Mouse (Mus musculus): ENCODE results near the gene Pparg. TPM values are rescaled to one million over a fixed set of nuclear protein-coding genes. Genes with fewer than 3 reads are reported as not detected.

Pparg gene
- polyA plus RNA-seq, 1 experiment from 2014 or later: 17.9 TPM

GRCm38 (mm10) chr6:115374871-115375852 is 14.4 kb downstream of the Pparg start:
- H3K9ac ChIP-seq: no peak overlapping the region
- no peaks in the 10 kb centered on the region for H3K9me3 ChIP-seq
- no peak for ATAC-seq
- no peak overlapping the region for H3K27ac ChIP-seq
- H3K4me2 ChIP-seq (replicated peaks): no peak overlapping the region
- no peak overlapping the region for H3K4me3 ChIP-seq (replicated peaks)
- H3K36me3 ChIP-seq: no peaks in the 10 kb centered on the region
- whole genome bisulfite sequencing: 86% methylated on average over 5 of the region's 5 CpGs
- no peaks in the 10 kb centered on the region for H3K27me3 ChIP-seq (replicated peaks)
- no peaks in the 10 kb centered on the region for H3K4me1 ChIP-seq (replicated peaks)

DNA sequence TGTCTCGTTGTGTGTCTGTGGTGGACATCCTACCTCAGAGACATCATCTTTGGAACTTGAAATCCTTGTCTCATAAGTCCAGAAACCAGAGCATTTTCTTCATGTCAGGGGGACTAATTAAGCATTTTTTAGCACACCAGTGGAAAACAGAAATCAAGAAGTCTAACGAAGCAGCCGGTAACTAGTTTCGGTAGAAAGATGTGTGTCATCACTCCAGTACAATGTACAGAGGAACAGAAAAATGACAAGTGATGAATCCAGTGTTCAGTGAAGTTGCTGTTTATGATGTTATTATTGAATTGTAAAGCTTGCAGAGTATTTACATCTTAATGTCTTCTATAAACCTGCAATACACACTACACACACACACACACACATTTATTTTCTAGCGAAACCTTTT is 19.8 kb downstream of the Pparg start:
- ATAC-seq: no peak
- WGBS: 88% methylated on average over 5 of the region's 5 CpGs
- no peaks in the 10 kb centered on the region for H3K36me3 ChIP-seq
- H3K4me2 ChIP-seq (replicated peaks): no peak overlapping the region
- no peaks in the 10 kb centered on the region for H3K4me1 ChIP-seq (replicated peaks)
- no peak overlapping the region for H3K27ac ChIP-seq
- no peaks in the 10 kb centered on the region for H3K27me3 ChIP-seq (replicated peaks)
- no peak overlapping the region for H3K4me3 ChIP-seq (replicated peaks)
- H3K9me3 ChIP-seq: no peaks in the 10 kb centered on the region
- no peak overlapping the region for H3K9ac ChIP-seq

- 70% methylated on average over 5 of the region's 5 CpGs for WGBS
- H3K27ac ChIP-seq: no peak overlapping the region
- no peaks in the 10 kb centered on the region for H3K27me3 ChIP-seq (replicated peaks)
- ATAC-seq: no peak
- H3K9me3 ChIP-seq: no peaks in the 10 kb centered on the region
- H3K36me3 ChIP-seq: no peaks in the 10 kb centered on the region
- no peaks in the 10 kb centered on the region for H3K4me1 ChIP-seq (replicated peaks)
- H3K4me2 ChIP-seq (replicated peaks): no peak overlapping the region
- H3K4me3 ChIP-seq (replicated peaks): no peak overlapping the region
- H3K9ac ChIP-seq: no peak overlapping the region
Measured at GRCm38 (mm10) chr6:115382712-115383111, 22.0 kb downstream of the Pparg start.

GRCm38 (mm10) chr6:115389945-115390540 is 29.3 kb downstream of the Pparg start:
- no peak overlapping the region for H3K4me2 ChIP-seq (replicated peaks)
- no peaks in the 10 kb centered on the region for H3K9me3 ChIP-seq
- H3K4me1 ChIP-seq (replicated peaks): no peaks in the 10 kb centered on the region
- no peak overlapping the region for H3K4me3 ChIP-seq (replicated peaks)
- H3K27ac ChIP-seq: no peak overlapping the region
- no peak overlapping the region for H3K9ac ChIP-seq
- no peak for ATAC-seq
- WGBS: 85% methylated on average over 4 of the region's 4 CpGs
- H3K36me3 ChIP-seq: no peaks in the 10 kb centered on the region
- H3K27me3 ChIP-seq (replicated peaks): no peaks in the 10 kb centered on the region

DNA sequence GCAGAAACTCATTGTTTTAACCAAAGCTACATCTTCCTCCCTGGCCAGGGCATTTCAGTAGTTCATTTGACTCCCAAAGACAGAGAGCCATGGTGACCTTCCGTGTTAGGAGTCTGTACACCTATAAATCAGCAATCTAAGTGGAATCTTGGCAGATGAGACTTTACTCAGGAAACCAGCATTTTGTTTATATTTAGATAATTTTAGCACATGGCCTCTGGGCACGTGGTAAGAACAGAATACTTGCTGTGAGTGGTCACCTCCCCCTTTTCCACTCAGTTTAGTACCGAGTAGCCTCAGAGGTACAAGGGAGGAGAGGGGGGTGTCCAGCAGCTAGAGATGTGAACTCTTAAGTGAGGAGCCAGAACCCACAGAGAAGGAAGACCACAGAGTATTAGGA is 36.2 kb downstream of the Pparg start:
- H3K36me3 ChIP-seq: no peaks in the 10 kb centered on the region
- no peaks in the 10 kb centered on the region for H3K9me3 ChIP-seq
- no peak overlapping the region for H3K9ac ChIP-seq
- ATAC-seq: no peak
- no peaks in the 10 kb centered on the region for H3K4me1 ChIP-seq (replicated peaks)
- H3K27me3 ChIP-seq (replicated peaks): no peaks in the 10 kb centered on the region
- 30% methylated on average over 3 of the region's 3 CpGs for WGBS
- H3K4me3 ChIP-seq (replicated peaks): no peak overlapping the region
- H3K4me2 ChIP-seq (replicated peaks): no peak overlapping the region
- H3K27ac ChIP-seq: no peak overlapping the region

GRCm38 (mm10) chr6:115404354-115404753 is 43.6 kb downstream of the Pparg start:
- 74% methylated on average over 2 of the region's 2 CpGs for WGBS
- H3K4me2 ChIP-seq (replicated peaks): no peak overlapping the region
- H3K27me3 ChIP-seq (replicated peaks): no peaks in the 10 kb centered on the region
- no peaks in the 10 kb centered on the region for H3K9me3 ChIP-seq
- H3K36me3 ChIP-seq: no peaks in the 10 kb centered on the region
- no peak for ATAC-seq
- H3K4me1 ChIP-seq (replicated peaks): no peaks in the 10 kb centered on the region
- no peak overlapping the region for H3K27ac ChIP-seq
- no peak overlapping the region for H3K4me3 ChIP-seq (replicated peaks)
- H3K9ac ChIP-seq: no peak overlapping the region

DNA sequence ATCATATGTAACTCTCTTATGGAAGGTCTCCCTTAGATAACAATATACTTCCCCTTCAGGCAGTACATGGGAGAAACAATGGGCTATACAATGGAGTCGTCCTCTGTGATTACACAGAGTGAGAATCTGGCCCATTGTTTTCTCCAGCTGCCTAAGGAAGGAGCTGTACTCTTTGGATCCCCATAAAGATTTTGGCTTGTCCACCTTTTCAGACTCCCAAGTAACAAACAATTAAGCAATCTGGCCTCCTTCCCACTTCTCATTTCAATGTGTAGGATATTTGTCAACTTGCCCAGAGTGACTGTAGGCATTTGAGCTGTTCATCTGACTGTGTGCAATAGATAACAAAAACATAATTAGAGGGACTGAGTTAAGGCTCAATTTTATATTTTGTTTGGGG is 50.7 kb downstream of the Pparg start:
- Histone ChIP-seq H3K27ac (no peak overlapping the region), H3K27me3 (replicated peaks) (no peaks in the 10 kb centered on the region), H3K9ac (no peak overlapping the region), H3K4me3 (replicated peaks) (no peak overlapping the region), H3K9me3 (no peaks in the 10 kb centered on the region), H3K4me1 (replicated peaks) (no peaks in the 10 kb centered on the region), H3K4me2 (replicated peaks) (no peak overlapping the region), H3K36me3 (no peaks in the 10 kb centered on the region)
- no peak for ATAC-seq
- 45% methylated on average over 1 of the region's 1 CpGs for WGBS

DNA sequence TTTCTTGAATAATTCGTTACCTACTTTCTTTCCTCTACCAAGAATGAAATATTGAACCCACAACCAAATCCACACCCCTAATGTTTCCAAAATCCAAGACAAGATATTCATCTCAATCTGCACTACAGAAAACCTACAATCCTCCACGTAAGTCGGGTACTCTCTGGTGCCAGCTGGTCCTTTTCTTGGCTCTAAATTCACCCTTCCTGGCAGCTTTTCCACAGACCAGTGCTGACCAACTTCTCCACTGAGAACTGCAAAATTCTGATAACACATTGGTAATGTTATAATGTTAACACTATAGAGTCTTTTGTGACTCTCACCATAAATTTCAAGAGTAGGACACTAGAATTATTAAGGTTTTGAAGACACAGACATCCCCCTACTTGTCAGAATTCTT is 57.4 kb downstream of the Pparg start:
- Histone ChIP-seq H3K4me1 (replicated peaks) (no peaks in the 10 kb centered on the region), H3K4me3 (replicated peaks) (no peak overlapping the region), H3K36me3 (no peaks in the 10 kb centered on the region), H3K9ac (no peak overlapping the region), H3K4me2 (replicated peaks) (no peak overlapping the region), H3K27ac (no peak overlapping the region), H3K27me3 (replicated peaks) (no peaks in the 10 kb centered on the region), H3K9me3 (no peaks in the 10 kb centered on the region)
- 86% methylated on average over 3 of the region's 3 CpGs for WGBS
- no peak for ATAC-seq

DNA sequence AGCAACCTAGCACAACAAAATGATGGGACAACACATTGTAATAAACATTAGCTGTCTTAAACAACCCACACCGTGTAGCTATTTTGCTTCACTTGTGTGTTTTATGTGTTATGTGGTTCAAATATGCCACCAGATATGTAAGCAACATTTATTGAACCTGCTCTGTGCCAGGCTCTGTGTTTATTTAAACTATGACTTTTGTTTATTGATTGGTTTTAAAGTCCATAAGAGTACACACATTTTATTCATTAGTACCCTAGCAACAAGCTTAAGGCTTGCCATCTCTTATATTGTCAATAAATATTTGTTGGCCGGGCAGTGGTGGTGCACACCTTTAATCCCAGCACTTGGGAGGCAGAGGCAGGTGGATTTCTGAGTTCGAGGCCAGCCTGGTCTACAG is 58.2 kb downstream of the Pparg start:
- Histone ChIP-seq H3K4me3 (replicated peaks) (no peak overlapping the region), H3K9ac (no peak overlapping the region), H3K4me2 (replicated peaks) (no peak overlapping the region), H3K27me3 (replicated peaks) (no peaks in the 10 kb centered on the region), H3K27ac (no peak overlapping the region), H3K36me3 (no peaks in the 10 kb centered on the region), H3K9me3 (no peaks in the 10 kb centered on the region), H3K4me1 (replicated peaks) (no peaks in the 10 kb centered on the region)
- ATAC-seq: no peak
- 75% methylated on average over 3 of the region's 3 CpGs for WGBS

- Histone ChIP-seq H3K27me3 (replicated peaks) (no peaks in the 10 kb centered on the region), H3K4me2 (replicated peaks) (no peak overlapping the region)
- no peak for ATAC-seq
Measured at GRCm38 (mm10) chr6:115420963-115421362, 60.2 kb downstream of the Pparg start.

DNA sequence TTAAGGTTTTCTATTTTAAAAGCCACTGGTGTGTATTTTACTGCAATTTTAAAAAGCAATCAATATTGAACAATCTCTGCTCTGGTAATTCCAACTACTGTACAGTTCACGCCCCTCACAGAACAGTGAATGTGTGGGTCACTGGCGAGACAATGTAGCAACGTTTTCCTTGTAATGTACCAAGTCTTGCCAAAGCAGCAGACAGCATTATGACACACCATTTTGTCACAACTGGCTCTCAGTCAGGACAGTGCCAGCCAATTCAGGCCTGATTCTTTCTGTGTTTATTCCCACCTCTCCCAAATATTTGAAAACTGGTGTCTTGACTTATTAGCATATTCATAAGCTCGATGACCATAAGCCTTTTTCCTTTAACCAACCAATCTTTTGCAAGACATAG is 60.9 kb downstream of the Pparg start:
- Histone ChIP-seq H3K4me3 (replicated peaks) (no peak overlapping the region), H3K9ac (no peak overlapping the region), H3K36me3 (no peaks in the 10 kb centered on the region), H3K4me2 (replicated peaks) (no peak overlapping the region), H3K27me3 (replicated peaks) (no peaks in the 10 kb centered on the region), H3K4me1 (replicated peaks) (no peaks in the 10 kb centered on the region), H3K9me3 (no peaks in the 10 kb centered on the region), H3K27ac (no peak overlapping the region)
- no peak for ATAC-seq
- WGBS: 73% methylated on average over 4 of the region's 4 CpGs

More at GRCm38 (mm10) chr6:115420963-115421362, 60.2 kb downstream of the Pparg start:
- no peak overlapping the region for H3K4me3 ChIP-seq (replicated peaks)
- H3K4me1 ChIP-seq (replicated peaks): no peaks in the 10 kb centered on the region
- no peak overlapping the region for H3K9ac ChIP-seq
- WGBS: 52% methylated on average over 1 of the region's 1 CpGs
- no peaks in the 10 kb centered on the region for H3K36me3 ChIP-seq
- no peaks in the 10 kb centered on the region for H3K9me3 ChIP-seq
- H3K27ac ChIP-seq: no peak overlapping the region

- H3K36me3 ChIP-seq: no peaks in the 10 kb centered on the region
- no peak for ATAC-seq
- no peak overlapping the region for H3K4me2 ChIP-seq (replicated peaks)
Measured at GRCm38 (mm10) chr6:115424433-115424832, 63.7 kb downstream of the Pparg start.

DNA sequence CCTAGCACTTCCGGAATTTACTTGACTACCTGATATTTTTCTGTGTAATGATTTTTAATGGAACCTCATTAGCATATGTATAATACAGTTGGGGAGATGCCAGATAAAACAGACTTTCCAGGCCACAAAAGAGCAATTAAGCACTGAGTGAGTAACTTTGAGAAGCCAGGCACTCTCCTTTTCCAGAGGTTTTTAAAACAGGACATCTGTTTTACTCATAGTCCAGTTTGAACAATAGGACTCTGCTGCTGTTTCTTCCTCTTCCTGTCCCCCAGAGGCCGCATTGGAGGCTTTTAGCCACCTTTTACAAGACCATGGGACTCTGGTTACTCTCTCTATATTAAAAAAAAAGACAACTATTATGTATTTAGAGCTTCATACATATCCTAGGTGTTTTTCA is 72.0 kb downstream of the Pparg start:
- Histone ChIP-seq H3K9me3 (no peaks in the 10 kb centered on the region), H3K9ac (no peak overlapping the region), H3K4me3 (replicated peaks) (no peak overlapping the region), H3K27ac (no peak overlapping the region), H3K4me2 (replicated peaks) (no peak overlapping the region), H3K36me3 (no peaks in the 10 kb centered on the region), H3K27me3 (replicated peaks) (no peaks in the 10 kb centered on the region), H3K4me1 (replicated peaks) (no peaks in the 10 kb centered on the region)
- ATAC-seq: no peak
- 74% methylated on average over 2 of the region's 2 CpGs for WGBS

More at GRCm38 (mm10) chr6:115424433-115424832, 63.7 kb downstream of the Pparg start:
- H3K9me3 ChIP-seq: no peaks in the 10 kb centered on the region
- H3K27me3 ChIP-seq (replicated peaks): no peaks in the 10 kb centered on the region
- no peaks in the 10 kb centered on the region for H3K4me1 ChIP-seq (replicated peaks)
- H3K27ac ChIP-seq: no peak overlapping the region
- 83% methylated on average over 3 of the region's 3 CpGs for WGBS
- H3K9ac ChIP-seq: no peak overlapping the region
- H3K4me3 ChIP-seq (replicated peaks): no peak overlapping the region

Measured in intestine, embryonic 15.5 days (tissue).